Mouse (Mus musculus): Measurements from ENCODE around the gene Mamstr.

The Mamstr gene

GRCm38 (mm10) chr7:45628364-45629294 is 11.1 kb upstream of the Mamstr start:
- no peak for DNase-seq (ENCODE audit: low read depth)

GRCm38 (mm10) chr7:45630064-45630907 is 9.5 kb upstream of the Mamstr start:
- DNase-seq (ENCODE audit: low read depth): no peak

GRCm38 (mm10) chr7:45632499-45632898 is 7.3 kb upstream of the Mamstr start:
- no peak for DNase-seq (ENCODE audit: low read depth)

- DNase-seq (ENCODE audit: low read depth): peak; percentile 96
Observed at GRCm38 (mm10) chr7:45634946-45635681, 4.7 kb upstream of the Mamstr start.

DNA sequence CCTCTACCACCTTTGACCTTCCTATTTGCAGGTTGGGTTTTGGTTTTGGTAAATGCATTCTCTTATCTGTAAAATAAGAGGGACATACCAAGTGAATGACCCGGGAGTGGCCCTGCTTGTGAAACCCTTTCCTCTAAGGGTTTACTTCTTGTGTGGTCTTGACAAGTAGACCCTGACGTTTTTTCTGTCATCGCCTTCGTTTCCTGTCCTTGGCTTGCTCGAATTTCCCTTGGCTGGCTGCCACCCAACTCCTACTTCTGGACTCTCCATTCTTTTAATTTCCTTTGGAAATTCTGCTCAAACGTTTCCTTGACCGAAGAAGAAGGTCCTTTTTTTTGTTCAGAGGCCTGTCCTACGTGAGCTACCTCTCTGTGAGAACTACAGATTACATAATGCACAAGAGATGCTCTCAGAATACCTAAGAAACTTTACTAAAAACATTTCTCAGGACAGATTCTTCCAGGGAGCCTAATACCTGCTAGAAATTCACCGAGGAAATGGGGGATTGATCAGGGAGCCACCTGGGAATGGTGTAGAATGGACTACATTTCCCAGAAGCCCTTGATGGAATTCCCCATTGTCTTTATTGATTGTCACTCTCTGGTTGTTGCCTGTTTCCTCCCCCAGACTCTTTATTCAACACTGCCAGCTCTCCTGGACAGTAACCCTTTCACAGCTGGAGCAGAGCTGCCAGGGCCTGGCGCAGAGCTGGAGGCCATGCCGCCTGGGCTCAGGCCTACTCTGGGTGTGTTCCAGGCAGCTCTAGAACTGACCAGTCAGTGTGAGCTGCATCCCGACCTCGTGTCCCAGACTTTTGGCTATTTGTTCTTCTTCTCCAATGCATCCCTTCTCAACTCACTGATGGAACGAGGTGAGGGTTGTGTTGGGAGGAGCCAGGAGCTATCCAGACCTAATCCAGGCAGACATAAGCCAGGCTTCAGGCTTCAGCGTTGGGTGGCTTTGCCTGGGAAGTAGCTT is 3.8 kb upstream of the Mamstr start:
- DNase-seq (ENCODE audit: low read depth): peak; percentile 93

GRCm38 (mm10) chr7:45637710-45638109 is 2.1 kb upstream of the Mamstr start:
- no peak for DNase-seq (ENCODE audit: low read depth)

DNA sequence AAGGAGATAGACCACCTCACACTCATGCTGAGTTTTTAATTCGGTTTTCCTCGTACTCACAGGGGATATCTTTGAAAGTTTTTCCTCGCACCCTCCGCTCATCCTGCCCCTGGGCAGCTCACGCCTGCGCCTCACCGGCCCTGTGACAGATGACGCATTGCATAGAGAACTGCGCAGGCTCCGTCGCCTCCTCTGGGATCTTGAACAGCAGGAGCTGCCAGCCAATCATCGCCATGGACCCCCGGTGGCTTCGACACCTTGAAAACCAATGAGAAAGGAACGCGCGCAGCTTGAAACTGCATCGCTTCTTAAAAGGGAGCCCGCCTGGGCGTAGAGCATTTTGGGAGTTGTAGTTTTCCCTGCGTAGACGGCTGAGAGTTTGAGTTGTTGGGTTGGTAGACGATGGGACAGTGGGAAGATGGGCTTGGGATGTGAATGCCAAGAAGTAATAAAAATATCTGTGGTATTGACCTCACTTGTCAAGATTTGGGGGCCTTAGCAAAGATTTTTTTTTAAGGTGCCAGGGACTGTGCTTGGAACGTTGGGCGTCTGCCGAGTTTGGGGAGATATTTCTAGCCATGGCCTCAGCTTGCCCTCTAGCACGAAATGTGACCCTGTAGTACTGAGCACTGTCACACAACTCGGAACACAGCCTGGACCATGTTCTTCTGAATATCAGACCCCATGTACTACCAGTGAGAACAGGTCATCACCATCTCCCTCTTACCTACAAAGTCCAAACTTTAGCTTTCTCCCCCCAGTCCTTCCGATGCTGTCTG is 965 bp upstream of the Mamstr start:
- DNase-seq (ENCODE audit: low read depth): no peak

GRCm38 (mm10) chr7:45640191-45640957 is 597 bp downstream of the Mamstr start:
- DNase-seq (ENCODE audit: low read depth): no peak

GRCm38 (mm10) chr7:45641391-45642040 is 1.7 kb downstream of the Mamstr start:
- no peak for DNase-seq (ENCODE audit: low read depth)

DNA sequence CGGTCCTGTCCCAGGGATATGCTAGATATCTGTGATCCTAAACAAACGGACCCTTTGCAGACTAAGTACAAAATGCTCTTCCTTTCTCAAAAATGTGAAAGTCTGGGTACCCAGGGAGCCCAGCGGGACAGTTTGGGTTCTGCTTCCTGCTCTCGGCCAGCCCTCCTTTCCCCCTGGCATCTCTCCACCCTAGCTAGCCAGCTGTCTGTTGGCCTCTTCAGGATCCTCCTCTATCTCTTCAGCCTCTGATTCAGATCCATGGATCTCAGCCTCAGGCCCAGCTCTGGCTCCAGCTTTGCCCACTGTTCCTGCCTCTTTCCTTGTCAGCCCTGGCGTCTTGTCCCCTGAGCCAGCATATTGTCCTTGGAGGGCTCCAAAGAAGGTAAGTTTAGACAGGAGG is 2.3 kb downstream of the Mamstr start:
- no peak for DNase-seq (ENCODE audit: low read depth)

- no peak for DNase-seq (ENCODE audit: low read depth)
Observed at GRCm38 (mm10) chr7:45642503-45643255, 2.9 kb downstream of the Mamstr start.

DNA sequence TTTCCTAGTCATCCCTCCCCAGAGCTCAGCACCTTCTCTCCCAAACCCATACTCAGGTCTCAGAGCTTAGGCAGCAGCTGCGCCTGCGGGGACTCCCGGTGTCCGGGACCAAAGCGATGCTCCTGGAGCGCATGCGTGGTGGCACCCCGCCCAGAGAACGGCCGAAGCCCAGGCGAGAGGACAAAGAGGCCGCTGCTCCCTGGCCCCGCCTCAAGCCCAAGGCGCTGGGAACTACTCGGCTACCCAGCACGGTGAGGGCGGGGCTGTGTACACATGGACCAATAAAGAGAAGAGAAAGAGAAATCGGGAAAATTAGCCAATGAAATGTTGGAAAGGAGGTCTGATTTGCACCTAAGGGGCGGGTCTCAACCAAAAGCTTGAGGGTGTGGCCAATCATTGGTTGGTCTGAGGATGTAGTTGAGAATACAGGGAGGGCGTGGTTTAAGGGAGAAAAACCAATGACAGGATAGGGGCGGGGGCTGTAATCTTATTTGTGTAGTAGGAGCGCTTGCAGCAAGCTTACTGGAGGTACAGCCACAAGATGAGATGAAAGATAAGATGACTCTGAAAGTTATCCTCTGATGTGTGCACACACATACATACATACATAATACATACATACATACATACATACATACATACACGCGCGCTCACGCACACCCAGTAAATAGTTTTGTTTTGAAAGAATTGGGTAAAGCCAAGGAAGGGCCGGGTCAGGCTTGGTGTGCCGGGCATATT is 3.8 kb downstream of the Mamstr start:
- DNase-seq (ENCODE audit: low read depth): no peak

- DNase-seq (ENCODE audit: low read depth): no peak
Observed at GRCm38 (mm10) chr7:45644183-45644582, 4.4 kb downstream of the Mamstr start.

- no peak for DNase-seq (ENCODE audit: low read depth)
Observed at GRCm38 (mm10) chr7:45644872-45645590, 5.3 kb downstream of the Mamstr start.

GRCm38 (mm10) chr7:45645591-45645971 is 5.8 kb downstream of the Mamstr start:
- no peak for DNase-seq (ENCODE audit: low read depth)

DNA sequence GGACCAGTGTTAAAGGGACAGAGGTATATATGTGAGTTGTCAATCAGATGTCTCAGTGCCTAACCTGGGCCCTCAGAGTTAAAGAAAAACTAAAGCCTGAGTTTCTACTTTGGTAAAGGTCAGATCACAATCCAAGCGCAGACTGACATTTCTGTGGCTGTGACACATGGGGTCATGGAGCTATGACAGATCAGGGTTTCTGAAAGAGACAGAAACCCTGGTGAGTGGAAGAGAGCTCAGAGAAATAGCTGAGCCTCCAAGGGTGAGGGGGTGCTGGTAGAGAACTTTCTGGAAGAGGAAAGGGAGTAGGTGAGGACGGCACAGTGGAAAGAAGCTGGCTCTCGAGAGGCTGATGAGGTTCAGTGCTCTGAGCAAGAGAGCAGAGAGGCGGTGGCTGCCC is 6.9 kb downstream of the Mamstr start:
- no peak for DNase-seq (ENCODE audit: low read depth)

GRCm38 (mm10) chr7:45649351-45649750 is 9.6 kb downstream of the Mamstr start:
- no peak for DNase-seq (ENCODE audit: low read depth)
